Mouse (Mus musculus) forebrain, postnatal 0 days (tissue): Measurements from ENCODE around the gene Tlr7. TPM values are rescaled to one million over a fixed set of nuclear protein-coding genes. Genes with fewer than 3 reads are reported as not detected.

Experiments
- ATAC-seq: fragments of 200-750 bp; cut with Nextera tagmentation; 2 replicates; pipeline ENCODE4 v1.8.0; 2017; ENCODE audit warnings: mild to moderate bottlenecking, moderate library complexity
- DNase-seq: peaks from one replicate; pipeline ENCODE4 v3.0.0-alpha.2; 2015
- H3K27ac ChIP-seq: fragments of 300-500 bp; sonication (generic); 2 replicates; pipeline ENCODE4 v1.5.1; 2014; ENCODE audit warnings: low read depth, mild to moderate bottlenecking, antibody characterized with exemption, low read length, moderate library complexity, mixed read lengths
- H3K27me3 ChIP-seq: fragments of 300-500 bp; sonication (generic); 2 replicates; pipeline ENCODE4 v1.6.1; 2014; ENCODE audit warnings: mild to moderate bottlenecking, low read length, mixed read lengths; ENCODE audit not compliant: insufficient read depth
- H3K36me3 ChIP-seq: fragments of 300-500 bp; sonication (generic); 2 replicates; pipeline ENCODE4 v1.6.1; 2014; ENCODE audit warnings: mild to moderate bottlenecking, moderate library complexity; ENCODE audit not compliant: insufficient read depth
- H3K4me1 ChIP-seq: fragments of 300-500 bp; sonication (generic); 2 replicates; pipeline ENCODE4 v1.6.1; 2014; ENCODE audit warnings: antibody characterized with exemption; ENCODE audit not compliant: insufficient read depth
- H3K4me2 ChIP-seq: fragments of 300-500 bp; sonication (generic); 2 replicates; pipeline ENCODE4 v1.6.1; 2014; ENCODE audit warnings: low read depth, mild to moderate bottlenecking, moderate library complexity
- H3K4me3 ChIP-seq: fragments of 300-500 bp; sonication (generic); 2 replicates; pipeline ENCODE4 v1.5.1; 2014; ENCODE audit warnings: low read depth, low read length, mixed read lengths
- H3K9ac ChIP-seq: fragments of 300-500 bp; sonication (generic); 2 replicates; pipeline ENCODE4 v1.6.1; 2014; ENCODE audit warnings: mild to moderate bottlenecking
- H3K9me3 ChIP-seq: fragments of 300-500 bp; sonication (generic); 2 replicates; pipeline ENCODE4 v1.6.1; 2016; ENCODE audit warnings: low read length
- CTCF ChIP-seq: sonication (generic); IDR thresholded peaks from 2 replicates; pipeline ENCODE4 v1.5.1; 2016; ENCODE audit warnings: antibody characterized with exemption, control low read depth, low read depth
- WGBS: fragments of 180-500 bp; shearing (Covaris S2); extraction: QIAGEN DNeasy Blood & Tissue Kit; methylation state at CpG from one replicate; pipeline ENCODE4 v1.1.7; 2014; 5-methylcytosine and 5-hydroxymethylcytosine counted together
- polyA plus RNA-seq: library from polyadenylated mRNA; unstranded; fragments of >200 nt; fragmentation: Nextera tagmentation; extraction: Ambion mirVana; gene quantifications from 2 replicates; pipeline ENCODE4 v1.2.1, GENCODE M21; 2015
- total RNA-seq: library from RNA; depleted of rRNA; stranded (reverse); fragments of >200 nt; gene quantifications from 2 replicates; pipeline ENCODE4 v1.2.3, GENCODE M21; 2014

The Tlr7 gene
- total and polyA plus RNA-seq, 2 experiments from 2014 or later = 1.2 to 1.9 TPM

GRCm38 (mm10) chrX:167344356-167344755 lies 14.0 kb upstream of the Tlr7 start:
- 91% methylated on average over 1 of the region's 1 CpGs for WGBS
- Histone ChIP-seq H3K27me3 (no peaks in the 10 kb centered on the region), H3K27ac (no peak overlapping the region), H3K4me3 (no peak overlapping the region), H3K36me3 (no peaks in the 10 kb centered on the region), H3K4me1 (no peaks in the 10 kb centered on the region), H3K9me3 (no peaks in the 10 kb centered on the region), H3K9ac (no peak overlapping the region), H3K4me2 (no peak overlapping the region)
- TF ChIP-seq CTCF = no peak
- DNase-seq (no peak), ATAC-seq (no peak)

GRCm38 (mm10) chrX:167341811-167342210 lies 11.5 kb upstream of the Tlr7 start:
- TF ChIP-seq CTCF = no peak
- WGBS = 79% methylated on average over 3 of the region's 3 CpGs

GRCm38 (mm10) chrX:167340190-167340589 lies 9.8 kb upstream of the Tlr7 start:
- ATAC-seq = no peak
- Histone ChIP-seq H3K27ac (no peak overlapping the region), H3K9ac (no peak overlapping the region), H3K4me2 (no peak overlapping the region), H3K9me3 (no peaks in the 10 kb centered on the region), H3K27me3 (no peaks in the 10 kb centered on the region), H3K36me3 (no peaks in the 10 kb centered on the region), H3K4me1 (no peaks in the 10 kb centered on the region), H3K4me3 (no peak overlapping the region)
- no peak for TF ChIP-seq CTCF
- 87% methylated on average over 2 of the region's 2 CpGs for WGBS
- no peak for DNase-seq

More at GRCm38 (mm10) chrX:167341811-167342210, 11.5 kb upstream of the Tlr7 start:
- H3K9me3 ChIP-seq = no peaks in the 10 kb centered on the region
- no peak overlapping the region for H3K9ac ChIP-seq
- no peak overlapping the region for H3K4me2 ChIP-seq
- H3K27ac ChIP-seq = no peak overlapping the region
- no peaks in the 10 kb centered on the region for H3K27me3 ChIP-seq
- ATAC-seq (no peak), DNase-seq (no peak)
- H3K4me3 ChIP-seq = no peak overlapping the region
- H3K4me1 ChIP-seq = no peaks in the 10 kb centered on the region
- H3K36me3 ChIP-seq = no peaks in the 10 kb centered on the region

GRCm38 (mm10) chrX:167337990-167338389 lies 7.6 kb upstream of the Tlr7 start:
- Histone ChIP-seq H3K27me3 (no peaks in the 10 kb centered on the region), H3K27ac (no peak overlapping the region), H3K9ac (no peak overlapping the region), H3K4me2 (no peak overlapping the region), H3K9me3 (no peaks in the 10 kb centered on the region), H3K4me1 (no peaks in the 10 kb centered on the region), H3K4me3 (no peak overlapping the region), H3K36me3 (no peaks in the 10 kb centered on the region)
- TF ChIP-seq CTCF = no peak
- 97% methylated on average over 1 of the region's 1 CpGs for WGBS
- ATAC-seq (no peak), DNase-seq (no peak)

- WGBS = 88% methylated on average over 1 of the region's 1 CpGs
- H3K36me3 ChIP-seq = no peaks in the 10 kb centered on the region
- H3K27me3 ChIP-seq = no peaks in the 10 kb centered on the region
- no peak for TF ChIP-seq CTCF
- no peak overlapping the region for H3K4me3 ChIP-seq
- H3K9me3 ChIP-seq = no peaks in the 10 kb centered on the region
- no peak overlapping the region for H3K27ac ChIP-seq
- ATAC-seq = no peak
- no peaks in the 10 kb centered on the region for H3K4me1 ChIP-seq
- DNase-seq = no peak
- H3K4me2 ChIP-seq = no peak overlapping the region
- H3K9ac ChIP-seq = no peak overlapping the region
These were observed 4.2 kb upstream of the Tlr7 start for GRCm38 (mm10) chrX:167334571-167334970.

- WGBS = 92% methylated on average over 1 of the region's 1 CpGs
- no peak for DNase-seq
- Histone ChIP-seq H3K36me3 (no peaks in the 10 kb centered on the region), H3K4me3 (no peak overlapping the region), H3K4me2 (no peak overlapping the region), H3K27me3 (no peaks in the 10 kb centered on the region), H3K4me1 (no peaks in the 10 kb centered on the region), H3K27ac (no peak overlapping the region), H3K9me3 (no peaks in the 10 kb centered on the region), H3K9ac (no peak overlapping the region)
- TF ChIP-seq CTCF = no peak
- ATAC-seq = no peak
These were observed 2.2 kb upstream of the Tlr7 start for GRCm38 (mm10) chrX:167332607-167333006.

- H3K4me2 ChIP-seq = no peak overlapping the region
- ATAC-seq = no peak
- H3K27me3 ChIP-seq = no peaks in the 10 kb centered on the region
- 72% methylated on average over 4 of the region's 4 CpGs for WGBS
- TF ChIP-seq CTCF = no peak
- no peak overlapping the region for H3K27ac ChIP-seq
- no peaks in the 10 kb centered on the region for H3K36me3 ChIP-seq
- no peaks in the 10 kb centered on the region for H3K4me1 ChIP-seq
- no peaks in the 10 kb centered on the region for H3K9me3 ChIP-seq
- no peak overlapping the region for H3K4me3 ChIP-seq
- no peak overlapping the region for H3K9ac ChIP-seq
- no peak for DNase-seq
These were observed 635 bp upstream of the Tlr7 start for GRCm38 (mm10) chrX:167330993-167331392.

- DNase-seq (no peak), ATAC-seq (no peak; the same call in 1 of the 2 replicates)
- no peaks in the 10 kb centered on the region for H3K27me3 ChIP-seq
- no peak overlapping the region for H3K27ac ChIP-seq
- no peak for TF ChIP-seq CTCF
- 79% methylated on average over 1 of the region's 1 CpGs for WGBS
- no peaks in the 10 kb centered on the region for H3K4me1 ChIP-seq
- H3K36me3 ChIP-seq = no peaks in the 10 kb centered on the region
- no peak overlapping the region for H3K4me2 ChIP-seq
- H3K4me3 ChIP-seq = no peak overlapping the region
- no peak overlapping the region for H3K9ac ChIP-seq
- H3K9me3 ChIP-seq = no peaks in the 10 kb centered on the region
These were observed 738 bp downstream of the Tlr7 start for GRCm38 (mm10) chrX:167329620-167330019.
